Mouse (Mus musculus) cerebellum, adult 18-20 months (tissue): ENCODE data around the gene Zgrf1.

Source experiments
- DNase-seq, 2 experiments: peaks; one replicate each; pipeline ENCODE4 v3.0.0; 2021

Zgrf1 gene

DNA sequence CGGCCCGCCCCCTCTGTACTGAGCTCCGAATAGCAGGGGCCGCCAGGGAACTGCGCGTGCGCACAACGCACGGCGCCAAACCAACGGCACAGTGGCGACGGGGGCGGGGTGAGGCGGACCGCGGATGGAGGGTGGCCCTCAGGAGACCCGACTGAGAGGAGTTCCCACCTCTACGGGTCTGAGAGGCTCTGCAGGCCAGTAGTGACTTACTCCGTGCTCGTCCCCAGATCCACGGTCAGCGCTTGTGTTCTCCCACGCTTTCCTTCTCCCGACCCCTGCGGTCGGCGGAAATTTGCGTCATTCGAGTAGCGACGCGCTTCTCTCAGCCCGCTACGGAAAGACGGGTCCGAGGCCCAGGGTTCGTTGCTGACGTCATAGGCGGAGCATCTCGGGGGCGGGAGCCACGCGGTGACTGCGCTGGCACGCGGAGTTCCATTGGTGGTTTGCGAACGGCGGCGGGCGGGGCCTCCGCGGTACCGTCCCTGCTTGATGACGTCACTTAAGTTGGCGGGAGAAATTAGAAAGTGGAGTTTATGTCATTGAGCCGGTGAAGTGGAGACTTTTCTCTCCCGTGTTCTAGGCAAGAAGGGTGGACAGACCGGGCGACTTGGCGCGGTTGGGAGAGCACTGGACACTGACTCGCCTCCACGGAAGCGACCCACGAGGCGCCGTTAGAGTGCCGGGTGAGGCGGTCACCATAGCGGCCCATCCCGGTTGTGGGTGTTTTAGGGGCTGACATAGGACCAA lies at the start of gene Zgrf1, which contains the start of gene Larp7:
Gene Zgrf1, plus strand, starts transcription at position 517 of the 747 bp plus-strand sequence.
Gene Larp7, minus strand, starts transcription at position 377 of the 747 bp plus-strand sequence.
- peak; percentile 99 for DNase-seq

DNA sequence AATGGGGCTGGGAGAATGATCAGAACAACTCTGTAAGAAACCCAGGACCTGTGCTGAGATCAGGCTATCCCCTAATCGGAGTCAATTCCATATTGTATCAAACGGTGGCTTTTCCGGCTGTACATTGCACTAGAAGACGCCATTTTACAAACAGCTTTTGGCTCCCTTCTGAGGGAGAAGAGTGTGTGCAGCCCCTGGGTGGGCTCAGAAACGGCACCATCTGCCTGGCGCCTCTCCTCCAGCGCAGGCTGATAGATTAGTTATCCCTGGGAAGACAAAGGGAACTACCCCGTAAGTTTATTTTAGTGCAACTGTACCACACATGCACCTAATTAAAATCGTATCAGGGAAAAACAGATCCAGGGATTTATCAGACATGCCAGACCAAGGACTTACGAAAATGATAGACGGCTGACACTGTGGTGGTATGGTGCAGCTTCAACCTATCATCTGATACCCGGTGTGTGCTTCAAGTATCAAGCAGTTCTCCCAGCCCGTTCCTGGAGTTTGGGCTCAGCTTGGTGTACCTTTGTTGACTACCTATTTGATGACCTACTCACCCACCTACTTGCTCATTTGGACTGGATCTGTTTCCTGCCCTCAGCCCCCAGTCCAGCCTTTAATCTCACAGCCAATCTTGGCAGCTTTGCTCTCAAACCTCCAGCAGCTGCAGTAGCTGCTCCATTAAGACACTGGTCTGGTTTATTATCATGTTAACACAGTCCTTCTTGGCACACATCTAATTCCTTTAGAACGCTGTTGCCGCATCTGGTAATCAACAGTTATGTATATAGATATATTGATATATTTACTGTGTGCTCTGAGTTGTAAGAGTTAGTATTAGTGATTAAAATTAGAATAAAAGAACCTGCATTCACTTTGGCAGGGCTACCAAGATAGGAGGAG lies 45.2 kb upstream of the Zgrf1 start:
- DNase-seq: no peak

DNA sequence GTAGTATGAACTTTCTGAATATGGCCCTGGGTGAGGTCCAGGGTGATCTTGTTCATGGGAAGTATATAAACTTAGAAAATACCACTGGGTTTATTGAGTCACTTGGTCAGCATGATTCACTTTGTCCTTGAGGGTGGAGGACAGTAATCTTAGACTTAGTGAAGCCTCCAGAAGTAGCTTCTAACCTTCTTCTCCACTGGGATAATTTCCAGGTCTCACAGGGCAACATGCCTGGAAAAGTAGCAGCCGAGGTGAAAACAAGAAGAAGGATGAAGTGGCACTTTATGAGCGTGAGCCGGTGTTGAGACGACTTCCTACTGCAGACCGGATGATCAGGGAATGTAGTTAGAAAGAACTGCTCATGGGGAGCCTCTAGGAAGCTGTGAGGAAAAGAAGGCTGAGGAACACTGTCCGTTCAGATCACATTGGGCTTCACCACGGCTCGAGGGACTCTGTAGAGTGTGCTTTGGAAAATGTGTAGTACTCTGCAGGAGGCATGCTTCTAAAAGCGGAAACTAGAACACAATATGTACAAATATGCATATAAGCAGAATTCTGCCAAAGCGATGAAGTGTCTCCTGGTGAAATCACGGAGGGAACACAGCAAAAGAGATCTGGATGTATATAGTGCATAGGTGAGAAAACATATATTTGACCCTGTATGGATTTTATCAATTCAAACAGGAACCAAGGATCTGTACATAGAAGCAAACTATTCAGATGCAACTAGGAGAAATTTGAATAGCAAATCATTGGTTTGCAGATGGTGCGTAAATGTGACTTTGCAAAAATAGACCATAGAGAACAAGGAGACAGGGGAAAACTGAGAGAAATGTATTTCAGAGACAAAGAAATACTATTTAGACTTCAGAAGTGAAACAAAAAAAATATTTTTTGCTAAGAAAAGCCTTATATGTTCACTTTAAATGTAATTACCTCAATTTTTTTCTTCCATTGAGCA lies 41.2 kb upstream of the Zgrf1 start:
- DNase-seq: no peak

DNA sequence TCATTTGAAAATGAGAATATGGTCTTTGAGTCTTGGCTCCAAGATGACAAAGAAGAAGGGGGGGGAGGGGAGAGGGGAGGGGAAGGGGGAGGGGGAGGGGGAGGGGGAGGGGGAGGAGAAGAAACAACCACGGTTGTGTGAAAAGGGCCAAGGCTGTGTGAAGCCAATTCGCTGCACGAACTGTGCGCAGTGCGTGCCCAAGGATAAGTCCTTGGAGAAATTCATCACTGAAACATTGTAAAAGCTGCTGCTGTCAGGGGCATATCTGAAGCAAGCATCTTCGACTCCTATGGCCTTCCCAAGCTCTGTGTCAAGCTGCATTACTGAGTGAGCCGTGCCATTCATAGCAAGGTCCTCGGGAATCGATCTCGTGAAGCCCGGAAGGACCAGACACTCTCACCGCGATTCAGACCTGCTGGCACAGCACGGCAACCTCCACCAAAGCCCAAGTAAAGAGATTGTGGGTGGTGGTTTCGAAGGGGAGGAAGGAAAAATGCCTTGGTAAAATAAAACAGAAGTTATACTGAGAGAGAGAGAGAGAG lies 40.4 kb upstream of the Zgrf1 start:
- DNase-seq: no peak

DNA sequence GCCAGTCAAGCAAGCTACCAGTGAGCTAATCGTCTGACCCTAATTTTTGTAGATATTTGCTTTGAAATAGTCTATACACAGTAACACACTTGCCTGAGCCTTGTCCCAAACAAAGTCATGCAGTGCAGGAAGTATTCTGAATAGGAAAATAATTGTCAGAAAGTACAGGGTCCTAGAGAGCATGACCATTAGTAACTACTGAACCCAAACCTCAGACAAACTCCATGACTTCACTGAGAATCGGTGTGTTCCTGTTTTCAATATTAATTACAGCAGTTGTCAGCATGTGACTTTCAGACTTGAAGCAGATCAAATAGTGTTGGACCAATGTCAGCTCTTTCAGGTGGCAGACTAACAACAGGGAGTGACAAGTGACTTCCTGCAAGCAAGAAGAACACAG lies 39.6 kb upstream of the Zgrf1 start:
- DNase-seq: no peak

DNA sequence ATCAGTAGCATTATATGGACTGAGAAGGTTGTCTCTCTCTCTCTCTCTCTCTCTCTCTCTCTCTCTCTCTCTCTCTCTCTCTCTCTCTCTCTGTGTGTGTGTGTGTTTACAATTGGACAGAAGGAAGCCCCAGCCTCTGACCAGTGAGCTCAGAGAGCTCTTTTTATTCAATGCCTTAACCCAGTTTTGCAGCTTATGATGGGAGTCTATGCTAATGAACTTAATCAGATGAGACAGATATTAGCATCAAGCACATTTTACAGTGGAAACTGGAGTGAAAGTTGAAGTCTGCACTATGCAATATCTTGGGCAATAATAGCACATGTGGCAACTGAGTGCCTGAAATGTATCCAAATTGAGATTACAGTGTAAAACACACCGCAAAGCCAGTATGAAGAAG lies 38.0 kb upstream of the Zgrf1 start:
- no peak for DNase-seq

DNA sequence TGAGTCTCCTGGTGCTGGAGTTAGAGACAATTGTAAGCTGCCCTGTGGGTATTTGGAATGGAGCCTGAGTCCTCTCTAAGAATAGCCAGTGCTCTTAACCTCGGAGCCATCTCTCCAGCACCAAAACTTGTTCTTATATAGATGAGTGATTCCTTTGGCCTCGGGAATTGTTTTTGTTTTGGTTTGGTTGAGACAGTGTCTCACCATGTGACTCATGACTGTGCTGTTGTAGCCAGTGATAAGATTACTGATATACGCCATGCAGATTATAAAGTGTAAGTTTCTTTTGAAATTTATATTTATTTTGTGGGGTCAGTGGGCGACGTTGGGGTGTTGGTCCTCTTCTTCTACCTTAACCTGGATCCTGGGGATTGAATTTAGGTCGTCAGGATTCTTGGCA lies 33.0 kb upstream of the Zgrf1 start:
- DNase-seq: no peak

DNA sequence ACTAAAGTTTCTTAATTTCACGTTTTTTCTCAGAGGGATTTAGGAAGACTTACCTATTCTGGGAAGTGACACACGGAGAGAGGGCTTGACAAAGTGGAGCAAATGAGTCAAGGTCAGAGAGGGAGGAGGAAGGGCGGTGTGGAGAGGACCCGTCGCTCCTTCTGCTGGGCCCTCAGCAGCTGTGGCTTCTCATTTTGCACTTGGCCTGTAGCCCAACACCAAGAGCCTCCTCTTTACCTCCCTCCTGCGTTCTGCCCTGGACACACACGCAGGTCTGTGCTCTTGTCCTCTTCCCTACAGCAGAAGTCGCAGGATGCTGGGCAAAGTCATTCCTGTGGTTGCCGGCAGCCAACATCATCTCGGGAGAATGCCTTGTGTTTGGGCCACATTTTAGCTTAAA lies 32.1 kb upstream of the Zgrf1 start:
- DNase-seq: no peak

DNA sequence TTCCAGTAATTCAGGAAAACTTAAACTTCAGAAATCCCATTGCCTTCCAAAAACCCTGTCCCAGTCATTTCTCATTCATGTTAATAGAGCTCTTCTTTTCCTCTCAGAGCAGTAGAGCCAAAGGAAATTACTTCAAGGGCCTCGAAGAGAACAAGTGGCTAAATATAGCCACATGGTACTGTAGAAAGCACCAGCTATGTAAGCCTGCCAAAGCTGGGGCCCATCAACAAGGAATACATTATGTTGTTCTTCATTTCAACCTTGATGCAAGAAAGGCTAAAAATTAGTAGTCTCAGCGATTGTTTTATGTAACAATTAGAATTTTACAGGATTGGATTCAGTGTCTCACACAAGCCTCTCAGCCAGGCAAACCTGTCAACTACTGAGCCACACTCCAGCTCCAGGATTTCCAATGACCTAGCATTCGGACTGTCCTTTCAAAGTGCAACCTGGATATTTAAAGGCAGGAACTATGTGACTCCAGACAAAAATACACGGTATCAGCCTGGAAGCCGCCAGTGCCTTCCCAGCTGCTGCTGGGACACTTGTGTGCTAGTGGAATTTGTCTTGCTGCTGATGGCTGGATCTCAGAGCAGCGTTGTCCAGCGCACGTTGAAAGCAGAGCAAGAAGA lies 28.0 kb upstream of the Zgrf1 start:
- no peak for DNase-seq

DNA sequence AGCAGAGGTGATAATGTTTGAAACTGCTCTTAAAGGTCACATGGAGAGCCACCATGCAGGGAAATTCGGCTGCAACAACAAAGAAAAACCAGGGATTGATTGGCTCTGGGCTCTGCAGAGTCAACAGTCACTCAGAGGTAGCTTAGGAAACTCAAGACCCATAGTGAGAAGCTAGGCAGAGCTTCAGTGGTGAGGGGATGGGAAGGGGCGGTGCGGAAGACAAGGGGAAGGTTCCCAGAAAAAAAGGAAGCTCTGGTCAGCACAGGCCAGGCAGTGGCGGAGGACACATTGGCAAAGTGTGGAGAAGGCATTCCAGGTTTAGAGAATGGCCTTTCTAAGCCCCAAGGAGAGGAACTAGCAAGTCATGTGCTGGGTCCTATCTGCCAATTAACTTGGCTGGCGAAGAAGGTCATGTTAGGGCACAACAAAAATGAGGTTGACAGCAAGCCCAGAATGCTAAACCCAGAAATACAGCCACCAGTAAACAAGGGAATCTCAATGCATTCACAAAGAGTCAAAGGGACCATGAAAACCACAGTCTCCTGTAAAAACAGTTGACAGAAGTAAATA lies 25.7 kb upstream of the Zgrf1 start:
- peak in 1 of 2 experiments; percentile 9 for DNase-seq

DNA sequence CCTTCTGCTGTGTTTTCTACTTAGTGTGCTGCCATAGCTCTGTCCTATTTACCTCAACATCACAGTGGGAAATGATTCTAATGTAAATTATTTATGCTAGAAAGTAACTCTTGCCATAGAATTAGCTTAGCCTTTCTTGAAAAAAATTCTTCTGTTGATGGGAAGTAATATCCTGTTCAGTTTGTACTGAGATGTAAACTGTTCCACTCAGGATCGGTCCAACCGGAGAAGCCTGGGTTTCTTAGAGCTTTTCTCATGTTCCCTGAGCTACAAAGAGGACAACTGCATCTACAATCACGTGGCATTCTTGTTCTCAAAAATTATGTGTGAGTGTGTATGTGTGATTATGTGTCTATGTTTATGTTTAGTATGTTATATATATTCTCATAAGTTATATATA lies 24.1 kb upstream of the Zgrf1 start:
- DNase-seq: no peak

DNA sequence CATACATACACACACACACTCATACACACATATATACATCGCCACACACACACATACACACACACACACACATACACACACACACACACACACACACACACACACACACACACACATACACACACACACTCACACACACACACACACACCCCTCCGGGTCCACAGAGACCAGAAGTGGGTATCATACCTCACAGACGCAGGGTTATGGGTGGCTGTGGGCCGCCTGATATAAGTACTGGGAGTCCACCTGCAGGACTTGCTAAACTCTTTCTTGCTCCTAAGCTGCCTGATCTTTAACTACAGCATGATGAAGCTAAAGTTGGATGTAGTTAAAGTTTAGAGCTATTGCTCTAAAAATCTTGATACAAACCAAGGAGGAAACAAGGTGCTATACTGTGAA lies 23.5 kb upstream of the Zgrf1 start:
- DNase-seq: no peak

DNA sequence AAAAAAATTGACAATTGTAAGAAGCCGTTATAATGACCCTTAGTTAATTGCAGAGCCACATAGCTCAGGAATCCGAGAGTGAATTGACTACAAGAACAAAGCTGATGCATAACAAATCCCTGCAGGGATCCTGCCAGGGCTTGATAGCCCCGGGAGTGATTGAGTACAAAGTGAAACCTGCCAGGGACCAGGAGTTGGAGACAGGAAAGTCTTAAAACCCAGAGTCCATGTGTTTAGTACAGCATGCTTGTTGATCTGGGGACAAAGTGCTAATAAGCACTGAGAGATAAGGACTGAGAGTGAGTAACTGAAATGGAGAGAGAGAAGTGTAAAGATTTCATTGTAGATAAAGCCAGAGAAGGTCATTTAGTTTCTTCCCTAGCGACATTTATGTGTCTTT lies 23.0 kb upstream of the Zgrf1 start:
- no peak for DNase-seq

DNA sequence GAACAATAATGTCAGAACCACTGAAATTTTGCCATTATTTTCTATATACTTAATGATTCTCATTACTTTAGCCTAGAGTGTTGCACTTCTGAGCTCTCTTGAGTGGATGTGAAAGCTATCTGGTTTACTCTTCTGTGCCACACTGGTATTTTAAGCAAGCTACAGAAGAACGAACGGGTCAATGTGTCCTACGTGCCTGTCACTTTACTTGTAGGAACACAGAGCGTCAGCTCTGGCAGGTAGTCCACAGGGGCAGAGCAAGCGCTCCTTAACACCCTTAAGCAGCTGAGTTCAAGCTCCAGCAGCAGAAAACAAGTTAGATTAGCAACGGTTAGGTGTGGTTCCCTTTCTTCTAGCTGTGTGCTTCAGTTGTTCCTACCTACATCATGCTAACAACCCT lies 14.1 kb upstream of the Zgrf1 start:
- DNase-seq: no peak

DNA sequence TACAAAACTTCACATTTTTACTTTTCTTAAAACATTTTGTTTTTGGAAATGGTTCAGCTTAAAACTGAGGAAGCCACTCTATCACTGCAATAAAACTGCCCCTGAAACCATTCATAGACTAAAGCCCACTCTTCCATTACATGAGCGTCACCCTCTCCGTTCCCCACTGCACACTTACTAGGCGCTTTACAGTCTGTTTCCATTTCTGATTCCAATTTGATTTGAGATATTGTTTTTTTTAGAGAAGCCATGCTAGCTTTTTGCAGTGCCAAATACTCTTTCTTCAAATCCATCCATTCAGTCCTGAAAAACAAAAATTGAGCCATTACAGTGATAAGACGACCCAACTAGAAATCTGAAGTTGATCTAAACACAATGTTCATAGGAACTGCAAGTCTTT lies 9.3 kb upstream of the Zgrf1 start:
- no peak for DNase-seq

DNA sequence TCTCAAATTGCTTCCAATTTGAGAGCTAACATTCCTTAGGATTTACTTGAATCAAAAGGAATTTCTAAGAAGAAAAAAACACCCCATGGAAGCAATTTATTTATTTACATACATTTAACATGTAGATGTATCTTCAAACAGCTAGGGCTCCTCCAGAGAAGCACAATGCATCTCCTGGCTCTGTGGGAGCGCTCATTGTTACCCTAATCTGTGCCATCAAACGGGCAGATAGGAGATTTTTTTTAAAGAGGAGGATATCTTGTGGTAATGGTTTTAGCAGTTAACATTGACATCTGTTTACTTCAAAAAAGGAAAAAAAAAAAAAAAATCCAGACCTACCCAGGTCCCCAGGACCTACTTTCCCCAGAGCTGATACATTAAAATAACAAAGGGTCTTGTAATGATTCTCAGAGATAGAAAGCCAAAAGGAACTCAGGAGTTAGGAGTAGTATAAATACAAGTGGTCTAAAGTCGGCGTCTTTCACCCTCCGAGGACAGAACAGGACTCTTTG lies 8.6 kb upstream of the Zgrf1 start:
- no peak for DNase-seq

DNA sequence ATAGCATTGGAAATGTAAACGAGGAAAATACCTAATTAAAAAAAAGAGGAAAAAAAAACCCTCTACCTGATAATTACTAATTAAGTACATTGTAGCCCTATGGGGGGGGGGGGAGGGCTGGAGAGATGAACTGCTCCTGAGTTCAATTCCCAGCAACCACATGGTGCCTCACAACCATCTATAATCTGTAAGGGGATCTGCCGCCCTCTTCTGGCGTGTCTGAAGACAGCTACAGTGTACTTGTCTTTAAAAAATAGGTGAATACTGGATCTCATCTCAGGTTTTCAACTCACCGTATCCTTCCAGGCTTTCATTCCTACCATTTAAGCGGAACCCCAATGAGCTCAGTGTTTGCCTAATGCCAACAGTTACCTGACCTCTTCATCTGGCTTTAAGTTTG lies 5.4 kb upstream of the Zgrf1 start:
- peak in 1 of 2 experiments; percentile 18 for DNase-seq

DNA sequence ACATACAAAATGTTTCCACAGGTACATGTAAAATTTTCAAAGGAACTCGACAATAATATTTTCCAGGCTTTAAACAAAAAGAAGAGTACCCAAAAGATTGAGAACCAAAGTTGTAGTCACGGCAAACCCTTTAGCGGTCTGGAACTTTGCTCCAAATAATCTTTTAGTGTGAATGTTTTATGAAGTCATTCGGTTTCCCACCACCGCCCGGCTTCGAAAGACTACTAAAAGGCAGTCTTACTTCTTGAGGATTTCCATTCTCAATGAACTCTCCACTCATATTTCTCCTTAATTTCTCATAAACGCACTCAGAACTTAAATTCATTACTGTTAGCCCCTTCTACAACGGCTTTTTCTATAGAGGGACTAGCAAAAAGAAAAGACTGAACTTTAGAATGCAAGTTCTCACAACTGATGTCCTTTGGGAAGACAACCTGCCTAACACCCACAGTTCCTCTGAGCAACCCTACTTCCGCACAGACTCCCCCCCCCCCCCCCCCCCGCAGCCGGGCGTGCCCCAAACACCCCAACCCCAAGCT lies 786 bp upstream of the Zgrf1 start:
- peak in 1 of 2 experiments; percentile 20 for DNase-seq

DNA sequence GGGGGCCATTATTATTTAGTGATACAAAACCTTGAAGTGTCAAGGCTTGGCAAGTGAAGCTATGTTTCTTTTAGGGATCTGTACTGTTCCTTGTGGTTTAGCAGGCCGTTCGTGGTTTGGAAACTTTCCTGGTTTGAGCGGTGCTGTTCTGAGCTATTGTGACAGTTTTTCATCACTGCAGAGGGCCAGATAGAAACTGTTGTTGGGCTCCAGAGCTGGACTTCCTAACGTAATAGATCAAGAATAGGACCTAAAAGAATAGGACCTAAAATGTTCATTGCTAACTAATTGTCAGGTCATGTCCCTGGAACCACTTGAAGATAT lies 393 bp downstream of the Zgrf1 start:
- no peak for DNase-seq

DNA sequence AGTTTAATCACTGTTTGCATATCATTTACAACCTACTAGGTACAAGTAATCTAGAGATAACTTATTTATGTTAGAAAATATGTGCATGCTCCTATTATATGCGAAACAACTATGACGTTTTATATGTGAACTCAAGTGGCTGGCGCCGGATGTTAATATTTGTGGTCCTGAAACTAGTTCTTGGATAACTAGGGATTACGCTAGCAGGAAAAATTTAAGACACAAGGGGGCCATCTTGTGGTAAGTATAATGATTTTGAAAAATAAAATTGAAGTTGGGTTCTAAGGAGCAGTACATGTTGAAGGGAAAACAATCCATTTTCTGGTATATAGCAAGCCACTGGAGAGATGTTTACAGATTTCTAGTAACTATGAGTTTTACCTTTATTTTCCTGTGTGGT lies 1.4 kb downstream of the Zgrf1 start:
- no peak for DNase-seq

DNA sequence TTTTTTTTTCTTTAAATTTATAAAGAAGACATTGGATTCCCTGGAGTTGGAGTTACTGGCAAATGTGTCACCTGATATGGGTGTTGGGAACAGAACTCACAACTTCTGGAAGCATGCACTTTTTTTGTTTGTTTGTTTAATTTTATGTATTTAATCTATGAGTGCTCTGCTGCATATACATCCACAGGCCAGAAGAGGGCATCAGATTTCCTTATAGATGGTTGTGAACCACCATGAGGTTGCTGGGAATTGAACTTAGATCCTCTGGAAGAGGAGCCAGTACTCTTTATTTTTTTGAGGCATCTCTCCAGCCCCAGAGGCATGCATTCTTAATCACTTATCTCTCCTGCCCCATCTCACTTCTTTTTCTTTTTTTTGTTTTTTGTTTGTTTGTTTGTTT lies 4.9 kb downstream of the Zgrf1 start:
- DNase-seq: no peak
